ENCODE assay signal across 9 mouse cellular contexts in the genomic region with DNA sequence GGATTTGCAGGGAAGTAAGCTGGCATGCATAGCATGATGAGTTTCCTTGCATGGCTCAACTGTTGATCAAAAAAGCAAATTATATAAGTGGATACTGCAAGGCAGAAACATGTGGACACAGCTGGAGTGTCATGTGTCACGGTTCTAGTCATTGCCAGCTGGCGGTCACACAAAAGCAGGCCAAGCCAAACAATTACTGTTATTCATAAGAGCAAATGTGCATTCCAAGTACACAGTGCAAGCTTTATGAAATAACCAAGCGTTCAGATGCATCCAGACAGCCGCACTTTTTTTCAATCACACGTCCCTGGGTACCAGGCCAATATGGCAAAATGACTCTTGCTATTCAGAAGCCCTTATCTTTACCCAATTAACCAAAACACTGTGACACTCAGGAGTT.
DNase-seq lines count a peak whose midpoint lies in the region; ATAC-seq and TF ChIP-seq lines count a peak whose summit lies in the region.
"Had no signal": no experiment of that assay in that cellular context is flagged by ENCODE, and none has a peak within 500 bp of the region (broad histone marks: within the 10 kb centered on the region; RNA-seq: fewer than 3 reads in every experiment).

No protein-coding gene starts in this region.

- H3K36me3 ChIP-seq in embryonic facial prominence, embryonic 15.5 days: no peaks in the 10 kb centered on the region
- H3K36me3 ChIP-seq in heart, postnatal 0 days (replicated peaks; ENCODE audit: control insufficient read depth, insufficient read depth, low read length): no peaks in the 10 kb centered on the region
- H3K36me3 ChIP-seq in limb, embryonic 13.5 days: no peaks in the 10 kb centered on the region
- H3K36me3 ChIP-seq: neural tube, embryonic 13.5 days had no signal

- no peak for TF ChIP-seq EP300 in heart, postnatal 0 days (IDR thresholded peaks at IDR 0.05; ENCODE audit: low read depth)

- no peaks in the 10 kb centered on the region for H3K9me3 ChIP-seq in embryonic facial prominence, embryonic 15.5 days (replicated peaks)
- no peaks in the 10 kb centered on the region for H3K9me3 ChIP-seq in heart, postnatal 0 days (replicated peaks; ENCODE audit: control insufficient read depth, low read length)
- H3K9me3 ChIP-seq in limb, embryonic 13.5 days: no peaks in the 10 kb centered on the region
- H3K9me3 ChIP-seq: neural tube, embryonic 13.5 days had no signal

- no peak overlapping the region for H3K9ac ChIP-seq in embryonic facial prominence, embryonic 15.5 days
- H3K9ac ChIP-seq in heart, postnatal 0 days (replicated peaks; ENCODE audit: low read depth, low read length): no peak overlapping the region
- no peak overlapping the region for H3K9ac ChIP-seq in limb, embryonic 13.5 days
- H3K9ac ChIP-seq: neural tube, embryonic 13.5 days had no signal

- peak; percentile 23 for DNase-seq in left cerebral cortex, adult 11 months (ENCODE audit: low spot score)
- no peak for DNase-seq in left cerebral cortex, postnatal 36 days (ENCODE audit: low spot score in 2 of 2)
- DNase-seq in heart, postnatal 0 days (ENCODE audit: low spot score): no peak
- DNase-seq in urinary bladder, postnatal 36 days (ENCODE audit: low spot score in 2 of 2): peak; percentile 26 to 52
- no peak for DNase-seq in cerebellum, adult 2 months
- DNase-seq in thymus, postnatal 25 days: no peak

- 34% methylated on average over 5 of the region's 5 CpGs for WGBS in embryonic facial prominence, embryonic 15.5 days
- 69% methylated on average over 5 of the region's 5 CpGs for WGBS in heart, postnatal 0 days
- 47% methylated on average over 5 of the region's 5 CpGs for WGBS in limb, embryonic 13.5 days
- WGBS in cerebellum, adult 2 months: 25% methylated on average over 5 of the region's 5 CpGs

- H3K4me2 ChIP-seq in embryonic facial prominence, embryonic 15.5 days (replicated peaks): no peak overlapping the region
- H3K4me2 ChIP-seq in heart, postnatal 0 days (ENCODE audit: low read depth, low read length): no peak overlapping the region
- H3K4me2 ChIP-seq in limb, embryonic 13.5 days (replicated peaks): no peak overlapping the region
- H3K4me2 ChIP-seq: neural tube, embryonic 13.5 days had no signal

- intact Hi-C loops in left cerebral cortex, postnatal 36 days (cut with DNase I): no loop called here

- no peak overlapping the region; the same call in 1 of the 2 replicates for H3K27ac ChIP-seq in embryonic facial prominence, embryonic 15.5 days (replicated peaks)
- no peak overlapping the region for H3K27ac ChIP-seq in heart, postnatal 0 days (ENCODE audit: low read depth)
- no peak overlapping the region for H3K27ac ChIP-seq in limb, embryonic 13.5 days
- no peak overlapping the region for H3K27ac ChIP-seq in cerebellum, adult 2 months (ENCODE audit: insufficient read depth, low read length)
- H3K27ac ChIP-seq: neural tube, embryonic 13.5 days had no signal

- no peak for TF ChIP-seq POLR2A in cerebellum, adult 2 months (IDR thresholded peaks at IDR 0.05; ENCODE audit: borderline replicate concordance, insufficient read depth, low read length)

- peaks cover 12% of the 10 kb centered on the region for H3K4me1 ChIP-seq in embryonic facial prominence, embryonic 15.5 days
- H3K4me1 ChIP-seq in heart, postnatal 0 days (ENCODE audit: control insufficient read depth, insufficient read depth): no peaks in the 10 kb centered on the region
- H3K4me1 ChIP-seq in limb, embryonic 13.5 days: peaks cover 15% of the 10 kb centered on the region
- H3K4me1 ChIP-seq in cerebellum, adult 2 months (ENCODE audit: control insufficient read depth, insufficient read depth, low read length): no peaks in the 10 kb centered on the region

- no peak for TF ChIP-seq CTCF in heart, postnatal 0 days (IDR thresholded peaks at IDR 0.05; ENCODE audit: low read depth)
- no peak for TF ChIP-seq CTCF in cerebellum, adult 2 months (IDR thresholded peaks at IDR 0.05; ENCODE audit: borderline replicate concordance, insufficient read depth, low read depth, low read length)

- ATAC-seq in embryonic facial prominence, embryonic 15.5 days (ENCODE audit: insufficient number of reproducible peaks, low FRiP score, low TSS enrichment, low read depth): peak; percentile 73
- peak; percentile 36; the same call in 1 of the 2 replicates for ATAC-seq in heart, postnatal 0 days (ENCODE audit: insufficient read depth, low read depth)
- peak; percentile 85 for ATAC-seq in limb, embryonic 13.5 days (ENCODE audit: low FRiP score, low read depth)

- no peaks in the 10 kb centered on the region for H3K27me3 ChIP-seq in embryonic facial prominence, embryonic 15.5 days
- no peaks in the 10 kb centered on the region for H3K27me3 ChIP-seq in heart, postnatal 0 days (ENCODE audit: control insufficient read depth, insufficient read depth, low read length)
- H3K27me3 ChIP-seq in limb, embryonic 13.5 days: no peaks in the 10 kb centered on the region
- H3K27me3 ChIP-seq in cerebellum, adult 2 months (ENCODE audit: control insufficient read depth, insufficient read depth, low read length): no peaks in the 10 kb centered on the region; the same call in 1 of the 2 replicates
- H3K27me3 ChIP-seq: neural tube, embryonic 13.5 days had no signal

- H3K4me3 ChIP-seq in embryonic facial prominence, embryonic 15.5 days (replicated peaks): no peak overlapping the region
- H3K4me3 ChIP-seq in heart, postnatal 0 days (ENCODE audit: low read depth, low read length): no peak overlapping the region
- H3K4me3 ChIP-seq in limb, embryonic 13.5 days: no peak overlapping the region
- no peak overlapping the region for H3K4me3 ChIP-seq in cerebellum, adult 2 months (replicated peaks; ENCODE audit: insufficient read depth, low read depth, low read length)
- H3K4me3 ChIP-seq: neural tube, embryonic 13.5 days had no signal

Comparison
In these comparisons a context has a peak if more than half of its experiments do, and no peak if none do; other contexts are left out.
1. DNase-seq: peak in left cerebral cortex, adult 11 months (single experiment) and urinary bladder, postnatal 36 days (2 of 2); none in left cerebral cortex, postnatal 36 days (0 of 2), heart, postnatal 0 days (single experiment), cerebellum, adult 2 months (0 of 2) and thymus, postnatal 25 days (single experiment).
2. Peak in every context shown above with its lines, with median percentiles within 50 percentile points of each other: ATAC-seq.